Mouse (Mus musculus) megakaryocyte, adult 5-6 weeks (primary cell): ENCODE data around the gene Emc6. TPM values are rescaled to one million over a fixed set of nuclear protein-coding genes. Genes with fewer than 3 reads are reported as not detected.
A peak's percentile ranks its signal among the peaks of the same experiment; 100 is the strongest.

Source experiments
- ATAC-seq: 2 replicates; pipeline ENCODE4 v1.8.0; 2016; ENCODE audit warnings: mild to moderate bottlenecking, inconsistent platforms; ENCODE audit not compliant: poor library complexity, severe bottlenecking
- total RNA-seq, 2 experiments: library from RNA; stranded (forward) in 1 of 2; stranded (reverse) in 1 of 2; fragments of 153-499, 151-499 nt in 1 of 2; fragments of 221-1000, 200-1000 nt in 1 of 2; gene quantifications; 2 replicates each; pipeline versions ENCODE4 v1.2.3 to v1.2.4; 2015 to 2017

Gene Emc6
- total RNA-seq, 2 experiments from 2014 or later = 29.0 to 53.0 TPM

DNA sequence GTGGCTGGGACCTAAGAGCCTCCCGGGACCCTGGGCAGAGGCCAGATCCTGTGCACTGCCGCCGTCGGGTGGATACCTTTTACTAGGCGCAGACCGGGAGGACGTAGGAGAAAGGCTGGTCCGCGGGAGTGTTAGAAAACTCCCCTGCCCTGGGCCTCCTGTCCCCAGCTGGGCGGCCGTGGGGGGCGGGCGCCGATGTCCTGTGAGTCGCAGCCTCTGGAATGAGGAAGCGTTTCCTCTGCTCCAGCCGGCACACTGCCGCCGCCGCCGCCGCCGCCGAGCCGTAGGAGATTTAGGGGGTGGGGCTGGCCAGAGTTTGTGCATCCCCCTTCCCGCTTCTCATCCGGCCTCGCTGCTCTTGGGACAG lies 655 bp upstream of the Emc6 start:
- ATAC-seq = peak; percentile 68

- no peak for ATAC-seq
Observed at GRCm38 (mm10) chr11:73176186-73176585, 651 bp downstream of the Emc6 start.

DNA sequence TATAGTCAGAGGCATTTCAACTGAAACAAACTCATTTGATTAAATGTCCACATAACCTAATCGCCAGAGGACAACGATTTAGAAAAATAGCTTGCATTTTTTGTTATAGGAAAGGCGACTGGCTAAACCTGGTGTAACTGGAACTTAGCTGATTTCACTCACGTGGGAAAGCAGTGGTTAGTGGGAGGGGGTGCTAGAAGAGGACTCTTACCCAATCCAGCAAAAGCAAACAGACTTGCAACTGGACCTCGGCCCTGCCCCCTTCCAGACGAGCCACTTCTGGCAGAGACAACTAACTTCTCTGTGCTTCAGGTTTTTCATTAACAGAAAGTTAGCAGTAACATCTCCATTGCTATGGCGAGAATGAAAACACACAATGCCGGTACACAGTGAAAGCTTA lies 1.2 kb downstream of the Emc6 start:
- no peak for ATAC-seq

DNA sequence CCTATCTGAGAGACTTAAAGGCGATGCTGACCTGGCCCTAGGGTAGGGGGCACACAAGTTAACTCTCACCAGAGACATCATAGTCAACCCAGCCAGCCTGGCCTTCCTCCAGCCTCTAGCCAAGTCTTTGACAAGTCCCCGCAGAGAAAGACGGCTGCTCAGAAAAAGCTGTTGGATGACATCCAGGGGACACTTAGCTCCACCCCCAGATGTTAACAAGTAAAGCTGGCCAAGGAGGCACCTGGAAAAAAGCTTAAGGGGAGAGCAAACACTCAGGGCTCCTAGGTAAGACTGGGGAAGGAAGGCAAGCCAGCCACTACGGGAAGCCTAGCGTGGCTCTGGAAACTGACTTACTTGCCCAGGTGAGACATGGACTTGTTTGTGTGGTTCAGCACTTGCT lies 4.7 kb downstream of the Emc6 start:
- ATAC-seq = no peak

DNA sequence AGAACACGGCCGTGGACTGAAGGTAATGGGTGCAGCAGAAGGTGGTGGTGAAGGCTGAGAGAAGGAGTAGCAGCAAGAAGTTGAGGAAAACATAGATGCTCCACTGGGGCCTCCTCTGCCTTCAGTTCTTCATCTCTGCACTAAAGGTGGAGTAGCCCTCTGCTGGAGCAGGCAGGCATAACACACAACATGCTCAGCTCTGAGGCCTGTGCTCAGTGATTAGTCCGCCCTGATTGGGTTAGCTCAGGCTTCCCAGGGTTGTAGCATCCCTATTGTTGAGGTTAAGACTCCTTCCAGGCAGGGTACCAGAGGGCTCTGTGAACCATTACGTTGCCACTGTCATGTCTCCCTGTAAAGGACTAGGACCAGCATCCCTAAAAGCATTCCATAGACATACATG lies 7.6 kb downstream of the Emc6 start:
- ATAC-seq = peak; percentile 88

DNA sequence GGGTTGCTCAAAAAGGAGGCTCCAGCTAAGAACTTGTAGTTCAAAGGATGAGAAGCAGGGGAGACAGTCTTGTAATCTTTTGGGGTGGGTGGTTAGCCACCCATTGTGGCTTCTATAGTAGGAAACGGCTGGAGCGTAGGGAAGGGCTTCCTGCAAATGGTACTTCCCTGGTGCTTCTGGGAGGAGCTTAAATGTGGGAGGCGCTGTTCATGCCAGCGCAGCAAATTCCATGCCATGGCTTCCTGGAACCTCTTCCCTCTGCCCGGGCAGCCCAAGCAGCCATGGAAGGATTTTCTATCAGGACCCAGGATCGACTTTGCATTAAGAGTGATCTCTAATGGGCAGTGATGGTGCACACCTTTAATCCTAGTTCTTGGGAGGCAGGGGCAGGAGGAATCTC lies 8.3 kb downstream of the Emc6 start:
- ATAC-seq = no peak

- ATAC-seq = no peak
Observed at GRCm38 (mm10) chr11:73168071-73168470, 8.8 kb downstream of the Emc6 start.

- ATAC-seq = peak; percentile 49; the same call in 1 of the 2 replicates
Observed at GRCm38 (mm10) chr11:73162284-73162683, 14.6 kb downstream of the Emc6 start.

GRCm38 (mm10) chr11:73161616-73162015 lies 15.2 kb downstream of the Emc6 start:
- no peak for ATAC-seq

- no peak for ATAC-seq
Observed at GRCm38 (mm10) chr11:73160811-73161200, 16.0 kb downstream of the Emc6 start.

GRCm38 (mm10) chr11:73159957-73160810 lies 16.7 kb downstream of the Emc6 start, which contains the start of gene P2rx5:
P2rx5 (plus strand) TSS chr11:73160421.
- ATAC-seq = peak; percentile 47

DNA sequence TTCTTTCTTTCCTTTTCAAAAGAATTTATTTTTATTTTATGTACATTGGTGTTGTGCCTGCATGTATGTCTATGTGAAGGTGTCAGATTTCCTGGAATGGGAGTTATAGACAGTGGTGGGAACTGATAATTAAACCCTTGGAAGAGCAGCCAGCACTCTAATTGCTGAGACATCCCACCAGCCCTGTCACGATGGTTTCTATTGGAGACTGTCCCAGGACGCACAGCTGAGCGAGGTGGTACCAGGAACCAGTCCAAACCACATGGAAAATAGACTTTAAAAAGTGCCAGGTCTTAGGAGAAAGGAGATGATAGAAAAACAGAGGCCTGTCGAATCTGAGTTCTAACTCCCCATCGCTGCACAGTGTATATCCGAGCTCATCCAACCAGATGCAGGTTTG lies 21.8 kb downstream of the Emc6 start:
- no peak for ATAC-seq

GRCm38 (mm10) chr11:73148209-73148608 lies 28.6 kb downstream of the Emc6 start:
- no peak for ATAC-seq

GRCm38 (mm10) chr11:73146975-73147365 lies 29.9 kb downstream of the Emc6 start:
- no peak for ATAC-seq

GRCm38 (mm10) chr11:73146026-73146974 lies 30.5 kb downstream of the Emc6 start:
- no peak for ATAC-seq

DNA sequence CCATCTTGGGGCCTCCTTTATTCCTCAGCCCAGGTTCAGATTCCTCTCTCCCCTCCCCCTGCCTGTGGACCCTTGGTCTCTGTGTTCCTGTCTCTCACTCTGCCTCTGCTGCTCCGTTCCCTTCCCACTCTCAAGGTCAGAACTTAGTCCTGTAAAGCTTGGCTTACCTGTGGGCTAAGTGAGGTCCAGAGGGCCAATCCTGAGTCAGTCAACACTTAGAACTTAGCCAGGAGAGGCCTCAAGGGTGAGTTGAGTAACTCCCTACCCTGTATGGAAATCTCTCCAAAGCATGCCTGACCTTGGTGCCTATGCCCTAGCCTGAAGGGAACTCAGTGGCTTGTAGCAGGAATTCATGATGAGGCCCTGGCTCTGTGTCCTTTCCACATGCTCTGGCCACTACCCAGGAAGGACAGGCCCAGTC lies 32.6 kb downstream of the Emc6 start:
- ATAC-seq = no peak

DNA sequence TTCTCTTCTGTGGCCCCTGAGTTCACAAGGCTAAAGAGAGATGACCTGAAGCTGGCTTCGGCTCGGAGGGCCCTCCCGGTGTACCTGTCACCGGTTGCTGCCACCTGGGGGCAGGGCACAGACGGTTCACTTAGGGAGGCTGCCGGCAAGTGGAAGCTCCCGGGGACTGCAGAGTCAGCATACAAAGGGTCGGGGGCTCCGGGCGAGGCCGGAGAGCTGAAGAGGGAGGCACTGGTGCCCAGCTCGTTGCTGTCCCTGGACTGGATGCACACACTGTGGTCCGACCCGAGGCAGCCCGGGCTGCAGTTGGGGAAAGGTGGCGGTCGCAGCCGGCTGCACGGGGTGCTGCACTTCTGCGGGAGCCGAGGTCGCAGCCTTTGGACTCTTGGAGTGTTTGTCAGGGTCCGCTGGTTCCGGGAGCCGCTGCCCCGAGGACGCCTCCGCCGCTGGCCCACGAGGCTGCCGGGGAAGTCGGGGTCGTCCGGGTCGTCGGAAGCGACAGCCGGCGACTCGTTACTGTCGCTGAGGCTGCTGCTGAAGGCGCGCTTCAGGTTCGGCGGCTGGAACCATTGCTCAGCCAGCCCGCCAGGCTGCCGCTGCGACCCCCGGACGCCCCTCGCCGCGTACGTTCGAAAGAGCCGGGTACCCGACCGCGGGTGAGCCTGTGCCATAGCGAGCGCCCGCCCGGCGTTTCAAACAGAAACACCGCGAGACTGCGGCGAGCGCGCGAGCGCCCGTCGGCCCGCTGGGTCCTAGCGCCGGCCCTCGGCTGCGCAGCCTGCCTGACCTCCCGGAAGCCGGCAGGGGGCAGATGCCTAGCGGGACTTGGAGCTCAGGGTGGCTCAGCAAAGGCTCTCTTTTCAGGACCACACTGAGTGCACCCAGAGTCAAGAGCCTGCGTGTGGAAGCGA lies 39.0 kb downstream of the Emc6 start, which contains the start of gene Haspin:
Gene Haspin, minus strand, starts transcription at position 704 of the 911 bp plus-strand sequence.
- ATAC-seq = peak; percentile 97

DNA sequence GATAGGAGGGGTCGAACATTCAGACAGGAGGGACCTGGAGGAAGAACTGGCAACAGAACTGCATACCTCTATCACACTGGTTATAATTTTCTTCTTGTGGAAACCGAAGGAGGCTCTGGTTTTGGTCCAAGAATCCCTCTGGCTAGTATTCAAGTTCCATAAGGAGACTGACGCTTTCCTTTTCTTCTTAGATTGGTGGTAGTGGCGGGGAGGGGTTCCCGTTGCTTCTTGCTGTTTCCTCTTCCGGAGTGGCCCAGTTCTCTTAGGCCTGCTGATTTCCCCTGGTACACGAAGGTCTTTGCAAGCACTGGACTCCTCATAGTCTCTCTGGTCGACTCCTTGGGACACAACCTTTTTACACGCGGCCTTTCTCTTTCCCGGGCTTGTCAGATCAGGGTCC lies 39.7 kb downstream of the Emc6 start:
- peak; percentile 30; the same call in 1 of the 2 replicates for ATAC-seq

DNA sequence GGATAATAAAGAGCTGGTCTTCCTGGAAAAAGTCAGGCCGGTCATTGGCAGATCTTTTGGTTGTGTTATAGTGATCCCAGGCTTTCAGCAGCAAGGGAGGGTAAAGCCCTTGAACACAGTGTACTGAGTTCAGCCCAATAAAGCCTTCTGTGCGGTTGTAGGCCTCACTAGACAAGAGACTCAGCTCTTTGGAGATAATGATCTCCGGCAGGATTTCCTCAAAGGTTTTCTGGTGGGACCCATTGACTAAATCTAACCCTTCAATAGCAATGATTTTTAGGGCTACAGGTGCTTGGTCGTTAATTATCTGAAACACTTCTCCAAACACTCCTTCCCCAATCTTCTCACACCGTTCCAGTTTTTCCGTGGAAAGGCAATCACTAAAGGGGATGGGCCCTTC lies 40.2 kb downstream of the Emc6 start:
- ATAC-seq = no peak

DNA sequence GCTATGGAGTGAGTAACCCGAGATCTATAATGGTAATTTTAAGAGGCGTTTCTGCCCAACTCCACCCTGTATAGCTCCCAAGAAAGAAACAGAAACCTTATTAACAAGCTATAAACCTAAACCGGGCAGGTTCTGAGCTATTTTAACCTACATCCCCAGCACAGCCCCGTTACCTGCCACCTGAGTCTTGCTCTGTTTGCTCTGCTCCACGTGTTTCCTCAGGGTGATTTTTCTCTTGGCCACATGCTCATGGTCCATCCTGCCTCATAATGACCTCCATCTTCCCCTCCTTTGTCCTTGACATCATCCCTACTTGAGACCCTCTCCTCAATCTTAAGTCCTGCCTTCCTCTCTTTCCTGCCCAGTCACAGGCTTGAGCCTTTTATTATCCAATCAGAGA lies 42.6 kb downstream of the Emc6 start:
- ATAC-seq = no peak
